ENCODE assay signal across 10 mouse cellular contexts in genomic region chr10:111893941-111894340, GRCm38 (mm10).
A peak's percentile ranks its signal among the peaks of the same experiment; 100 is the strongest.
DNase-seq lines count a peak whose midpoint lies in the region; ATAC-seq and TF ChIP-seq lines count a peak whose summit lies in the region.
"Had no signal": no experiment of that assay in that cellular context is flagged by ENCODE, and none has a peak within 500 bp of the region (broad histone marks: within the 10 kb centered on the region; RNA-seq: fewer than 3 reads in every experiment).

No protein-coding gene starts in this region.

- no peaks in the 10 kb centered on the region for H3K36me3 ChIP-seq in heart, embryonic 12.5 days
- no peaks in the 10 kb centered on the region for H3K36me3 ChIP-seq in small intestine, adult 2 months (ENCODE audit: control insufficient read depth, insufficient read depth, low read length)

- H3K4me3 ChIP-seq in heart, embryonic 12.5 days, result no peak overlapping the region
- H3K4me3 ChIP-seq in small intestine, adult 2 months (ENCODE audit: low read depth, low read length), result no peak overlapping the region

- H3K4me1 ChIP-seq in heart, embryonic 12.5 days (replicated peaks), result peaks cover 8% of the 10 kb centered on the region; the same call in 1 of the 2 replicates
- no peaks in the 10 kb centered on the region for H3K4me1 ChIP-seq in small intestine, adult 2 months (ENCODE audit: control insufficient read depth, insufficient read depth, insufficient read length, low read length)

- DNase-seq in heart, adult 11 months, result peak; percentile 98
- peak; percentile 64 to 67 for DNase-seq in heart, postnatal 10 days
- DNase-seq in kidney, postnatal 4 days, result peak; percentile 70 to 80
- no peak for DNase-seq in left cerebral cortex, adult 18-20 months (ENCODE audit: low spot score in 2 of 2)
- no peak for DNase-seq in layer of hippocampus, adult 9-11 months
- no peak for DNase-seq in layer of hippocampus, postnatal 14 days (ENCODE audit: low spot score in 2 of 2)
- DNase-seq: liver, postnatal 0 days; thymus, postnatal 25 days had no signal

- no peak for TF ChIP-seq CTCF in small intestine, adult 2 months (IDR thresholded peaks at IDR 0.05; ENCODE audit: extremely low read depth, insufficient read length, insufficient replicate concordance, low read depth, low read length)

- 63% methylated on average over 8 of the region's 8 CpGs for WGBS in heart, embryonic 12.5 days
- 83% methylated on average over 8 of the region's 8 CpGs for WGBS in small intestine, adult 2 months

- H3K9ac ChIP-seq in heart, embryonic 12.5 days, result no peak overlapping the region
- H3K9ac ChIP-seq: liver, postnatal 0 days had no signal

- no peak overlapping the region for H3K27ac ChIP-seq in heart, embryonic 12.5 days (ENCODE audit: poor library complexity, severe bottlenecking)
- peak overlapping the region; percentile 74 for H3K27ac ChIP-seq in small intestine, adult 2 months (ENCODE audit: insufficient read depth, low read depth, low read length)

- ATAC-seq in heart, embryonic 12.5 days (ENCODE audit: insufficient number of reproducible peaks, low FRiP score), result no peak
- ATAC-seq: liver, postnatal 0 days had no signal

- no peaks in the 10 kb centered on the region for H3K9me3 ChIP-seq in heart, embryonic 12.5 days (replicated peaks)

- H3K4me2 ChIP-seq in heart, embryonic 12.5 days, result no peak overlapping the region

- no peaks in the 10 kb centered on the region for H3K27me3 ChIP-seq in heart, embryonic 12.5 days (replicated peaks)
- no peaks in the 10 kb centered on the region for H3K27me3 ChIP-seq in small intestine, adult 2 months (ENCODE audit: control insufficient read depth, insufficient read depth, low read length)

- no peak for TF ChIP-seq POLR2A in small intestine, adult 2 months (IDR thresholded peaks at IDR 0.05; ENCODE audit: low read depth, low read length)

- intact Hi-C loops in heart, postnatal 10 days (cut with DNase I), result no loop called here

Comparison
In these comparisons a context has a peak if more than half of its experiments do, and no peak if none do; other contexts are left out.
1. DNase-seq: peak in heart, adult 11 months (single experiment), heart, postnatal 10 days (2 of 2) and kidney, postnatal 4 days (2 of 2); none in left cerebral cortex, adult 18-20 months (0 of 2), layer of hippocampus, adult 9-11 months (single experiment) and layer of hippocampus, postnatal 14 days (0 of 2).